Mouse (Mus musculus) spleen, postnatal 36 days (tissue): ENCODE measurements around the gene Rhot2.
A peak's percentile ranks its signal among the peaks of the same experiment; 100 is the strongest.
"Not testable (repeated sequence)": the region's sequence is repeated elsewhere in the genome, so short reads cannot be mapped to it uniquely, and the experiment has no call there.

ENCODE experiments used
- DNase-seq, 2 experiments: peaks; one replicate each; pipeline ENCODE4 v3.0.0; 2022; ENCODE audit warnings: low spot score in 2 of 2, mixed read lengths in 1 of 2

The Rhot2 gene

GRCm38 (mm10) chr17:25828712-25829557 is 15.7 kb downstream of the Rhot2 start, which contains the start of gene Jmjd8:
TSS of gene Jmjd8 (plus strand) at chr17:25828867.
- peak; percentile 69 to 74 for DNase-seq

- no peak for DNase-seq
Measured at GRCm38 (mm10) chr17:25828223-25828594, 16.4 kb downstream of the Rhot2 start.

GRCm38 (mm10) chr17:25827546-25828222 is 17.0 kb downstream of the Rhot2 start:
- DNase-seq, result no peak

GRCm38 (mm10) chr17:25827011-25827410 is 17.6 kb downstream of the Rhot2 start:
- no peak for DNase-seq

GRCm38 (mm10) chr17:25825984-25826570 is 18.6 kb downstream of the Rhot2 start:
- DNase-seq, result no peak

GRCm38 (mm10) chr17:25825311-25825710 is 19.3 kb downstream of the Rhot2 start:
- DNase-seq, result no peak

- no peak for DNase-seq
Measured at GRCm38 (mm10) chr17:25824362-25825142, 20.1 kb downstream of the Rhot2 start.

GRCm38 (mm10) chr17:25823452-25823851 is 21.2 kb downstream of the Rhot2 start, which contains the start of gene Wdr24:
TSS of gene Wdr24 (plus strand) at chr17:25823627.
- peak; percentile 75 to 84 for DNase-seq

- no peak for DNase-seq
Measured at GRCm38 (mm10) chr17:25818851-25819780, 25.5 kb downstream of the Rhot2 start.

GRCm38 (mm10) chr17:25817662-25818061 is 27.0 kb downstream of the Rhot2 start:
- no peak for DNase-seq

GRCm38 (mm10) chr17:25813471-25813870 is 31.2 kb downstream of the Rhot2 start:
- peak; percentile 61 to 62 for DNase-seq

- DNase-seq, result no peak
Measured at GRCm38 (mm10) chr17:25810890-25811289, 33.8 kb downstream of the Rhot2 start.

GRCm38 (mm10) chr17:25809606-25810340 is 34.9 kb downstream of the Rhot2 start:
- no peak for DNase-seq

- DNase-seq, result no peak
Measured at GRCm38 (mm10) chr17:25808789-25809605, 35.7 kb downstream of the Rhot2 start, which contains the start of gene Fbxl16. TSS of gene Fbxl16 (plus strand) at chr17:25809085.

GRCm38 (mm10) chr17:25808028-25808427 is 36.6 kb downstream of the Rhot2 start:
- DNase-seq, result no peak

GRCm38 (mm10) chr17:25807452-25807851 is 37.2 kb downstream of the Rhot2 start:
- not testable (repeated sequence) for DNase-seq

GRCm38 (mm10) chr17:25806507-25806906 is 38.1 kb downstream of the Rhot2 start:
- DNase-seq, result no peak

GRCm38 (mm10) chr17:25802825-25803517 is 41.7 kb downstream of the Rhot2 start:
- no peak for DNase-seq
